Mouse (Mus musculus) layer of hippocampus, adult 9-10 months (tissue): ENCODE data around the gene Dtx2.
"Not testable (repeated sequence)": the region's sequence is repeated elsewhere in the genome, so short reads cannot be mapped to it uniquely, and the experiment has no call there.

Experiments used
- DNase-seq: peaks from one replicate; pipeline ENCODE4 v3.0.0; 2022; ENCODE audit warnings: low spot score

Gene Dtx2

DNA sequence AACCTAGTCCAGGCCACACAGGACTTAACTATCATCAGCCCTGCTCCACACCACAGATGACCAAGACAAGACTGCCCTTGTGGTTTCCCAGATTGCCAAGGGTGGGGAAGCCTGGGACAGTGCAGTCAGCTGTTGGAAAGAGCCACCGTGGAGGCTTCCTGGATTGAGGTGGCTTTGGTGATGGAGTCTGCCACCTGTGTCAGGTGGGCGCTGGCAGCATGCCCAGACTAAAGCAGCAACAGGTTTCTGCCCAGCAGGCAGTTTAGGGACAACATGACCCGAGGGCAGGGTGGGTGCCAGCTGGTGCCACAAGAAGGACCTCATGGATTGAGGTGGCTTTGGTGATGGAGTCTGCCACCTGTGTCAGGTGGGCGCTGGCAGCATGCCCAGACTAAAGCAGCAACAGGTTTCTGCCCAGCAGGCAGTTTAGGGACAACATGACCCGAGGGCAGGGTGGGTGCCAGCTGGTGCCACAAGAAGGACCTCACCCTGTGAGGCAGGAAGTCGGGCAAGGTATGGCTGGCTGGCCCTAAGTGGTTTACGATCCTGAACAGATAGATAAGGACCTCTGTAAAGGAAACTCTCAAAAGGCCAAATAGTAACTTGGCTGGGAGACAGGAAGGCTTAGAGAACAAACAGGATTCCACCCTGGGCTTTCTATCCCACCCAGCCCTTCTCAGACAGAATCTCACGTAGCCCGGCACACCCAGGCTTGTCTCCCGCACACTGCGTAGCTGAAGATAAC lies 72.0 kb downstream of the Dtx2 start:
- DNase-seq, result not testable (repeated sequence)

DNA sequence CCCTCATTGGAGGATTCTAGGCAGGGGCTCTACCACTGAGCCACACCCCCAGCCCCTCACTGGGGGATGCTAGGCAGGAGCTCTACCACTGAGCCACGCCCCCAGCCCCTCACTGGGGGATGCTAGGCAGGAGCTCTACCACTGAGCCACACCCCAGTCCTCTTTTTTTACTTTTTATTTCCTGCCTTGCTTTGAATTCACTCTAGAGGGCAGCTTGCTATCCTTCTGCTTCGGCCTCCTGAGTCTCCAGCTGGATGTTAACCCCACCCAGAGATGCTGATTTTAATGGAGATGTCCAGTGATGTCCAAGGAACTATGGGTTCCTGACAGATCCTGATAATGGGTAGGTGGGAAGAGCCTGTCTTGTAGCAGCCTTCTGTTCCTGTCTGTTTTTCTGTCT lies 74.8 kb downstream of the Dtx2 start:
- DNase-seq, result no peak

DNA sequence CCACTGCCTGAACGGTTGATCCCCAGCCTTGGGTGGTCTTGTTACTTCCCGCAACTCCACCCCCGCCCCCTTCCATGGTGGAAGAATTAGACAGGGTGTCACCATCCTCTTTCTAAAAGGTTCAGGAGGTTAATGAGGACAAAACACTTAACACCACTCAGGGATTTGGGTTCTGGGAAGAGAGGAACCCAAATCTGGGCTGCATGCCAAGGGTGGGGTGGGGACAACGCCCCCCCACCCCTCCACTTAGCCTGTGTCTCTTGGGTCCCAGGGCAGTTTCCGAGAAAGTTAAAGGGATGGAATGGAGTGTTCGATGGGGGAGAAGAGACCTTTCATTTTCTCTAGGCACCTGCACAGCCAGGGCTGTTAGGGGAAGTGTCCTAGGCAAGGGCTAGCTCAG lies 78.5 kb downstream of the Dtx2 start:
- no peak for DNase-seq

DNA sequence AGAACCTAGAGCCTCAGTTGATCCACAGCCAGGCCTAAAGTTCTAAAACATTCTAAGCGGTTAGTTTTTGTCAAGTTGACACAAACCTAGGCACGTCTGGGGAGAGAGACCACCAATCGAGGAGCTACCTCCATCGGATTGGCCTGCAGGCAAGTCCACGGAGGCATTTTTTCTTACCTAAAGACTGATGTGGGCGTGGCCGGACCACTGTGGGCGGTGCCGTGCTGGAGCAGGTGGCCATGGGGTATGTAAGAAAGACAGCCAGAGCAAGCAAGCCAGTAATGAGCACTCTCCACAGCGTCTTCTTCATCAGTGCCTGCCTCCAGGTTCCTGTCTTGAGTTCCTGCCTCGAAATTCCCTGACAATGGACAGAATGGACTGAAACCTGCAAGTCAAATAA lies 78.9 kb downstream of the Dtx2 start:
- no peak for DNase-seq

DNA sequence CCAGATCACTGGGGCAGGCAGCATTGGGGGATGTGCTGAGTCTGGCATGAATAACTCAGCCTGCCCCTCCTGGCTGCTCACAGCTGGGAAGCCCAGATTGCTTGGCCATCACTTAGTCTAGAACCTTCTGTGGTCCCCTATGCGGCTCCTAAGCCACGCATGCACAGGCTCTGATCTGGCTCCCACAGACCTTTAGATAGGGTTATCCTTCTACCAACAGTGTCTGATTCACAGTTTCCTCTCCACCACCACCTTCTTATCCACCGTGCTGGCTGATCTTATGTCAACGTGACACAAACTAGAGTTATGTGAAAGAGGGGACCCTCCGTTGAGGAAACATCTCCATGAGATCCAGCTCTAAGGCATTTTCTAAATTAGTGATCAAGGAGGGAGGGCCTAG lies 80.5 kb downstream of the Dtx2 start:
- no peak for DNase-seq

DNA sequence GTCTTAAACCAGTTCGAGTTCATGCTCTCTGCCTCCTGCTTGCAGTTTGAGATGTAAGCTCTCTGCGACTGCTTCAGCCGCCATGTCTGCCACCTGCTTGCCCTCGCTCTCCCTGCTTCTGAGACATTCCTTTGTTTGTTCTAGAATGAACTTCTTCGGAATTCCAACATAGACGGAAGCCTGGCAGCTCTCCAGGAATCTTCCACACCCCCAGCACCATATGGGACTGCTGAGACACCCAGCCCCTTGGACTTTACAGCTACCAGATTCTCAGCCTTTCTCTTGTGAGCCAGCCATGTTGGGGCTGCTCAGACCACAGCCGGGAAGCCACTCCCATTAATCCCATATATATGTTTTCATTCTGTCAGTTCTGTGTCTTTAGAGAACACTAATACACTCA lies 81.7 kb downstream of the Dtx2 start:
- DNase-seq, result no peak

DNA sequence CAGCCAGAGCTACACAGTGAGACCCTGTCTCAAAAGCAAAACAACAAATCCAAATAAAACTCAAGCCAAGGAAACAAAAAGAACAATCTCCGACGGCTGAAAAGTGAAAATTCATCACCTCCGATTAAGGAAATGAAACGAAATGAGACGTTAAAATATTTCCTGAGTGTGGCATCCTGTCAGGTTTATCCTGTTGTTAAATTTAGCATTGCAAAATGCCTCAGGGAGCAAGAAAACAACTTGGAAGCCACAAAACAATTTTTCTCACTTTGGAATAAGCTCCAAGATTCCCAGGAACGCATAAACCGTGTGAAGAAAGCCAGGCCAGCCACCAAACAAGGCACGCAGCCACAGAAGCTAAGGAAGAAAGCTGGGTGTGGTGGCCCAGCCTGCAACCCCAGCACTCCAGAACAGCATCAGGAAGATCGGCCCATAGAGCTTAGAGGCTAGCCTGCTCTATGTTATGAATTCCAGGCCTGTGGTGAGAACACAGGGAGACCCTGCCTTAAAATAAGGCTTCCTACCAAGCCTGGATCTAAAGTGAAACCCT lies 82.5 kb downstream of the Dtx2 start:
- DNase-seq, result no peak

DNA sequence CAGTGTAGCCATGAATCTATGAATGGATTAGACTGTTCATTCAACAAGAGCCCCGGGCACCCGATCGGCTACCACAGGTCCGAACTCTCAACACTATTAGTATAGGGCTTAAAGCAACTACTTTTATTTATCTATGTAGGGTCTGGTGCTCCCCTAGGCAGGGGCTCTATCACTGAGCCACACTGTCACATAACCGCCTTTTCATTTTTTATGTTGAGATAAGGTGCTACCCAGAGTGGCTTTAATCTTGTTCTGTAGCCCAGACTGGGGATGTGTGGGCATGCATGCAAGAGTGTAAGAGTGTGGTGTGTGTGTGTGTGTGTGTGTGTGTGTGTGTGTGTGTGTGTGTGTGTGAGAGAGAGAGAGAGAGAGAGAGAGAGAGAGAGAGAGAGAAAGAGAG lies 83.5 kb downstream of the Dtx2 start:
- no peak for DNase-seq

DNA sequence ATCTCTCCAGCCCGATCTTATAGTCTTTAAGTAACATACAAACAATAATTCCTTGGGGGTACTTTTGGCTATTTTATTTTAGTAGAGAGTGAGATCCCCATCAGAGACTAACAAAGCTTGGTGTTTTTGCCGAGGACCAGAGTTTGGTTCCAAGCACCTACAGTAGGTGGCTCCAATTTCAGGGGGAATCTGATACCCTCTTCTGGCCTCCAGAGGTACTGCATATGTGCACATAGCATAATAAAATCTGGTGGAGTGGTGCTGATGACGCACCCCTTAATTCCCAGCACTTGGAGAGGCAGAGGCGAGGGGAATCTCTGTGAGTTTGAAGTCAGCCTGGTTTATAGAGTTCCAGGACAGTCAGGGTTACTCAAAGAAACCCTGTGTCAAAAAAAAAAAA lies 87.7 kb downstream of the Dtx2 start:
- DNase-seq, result no peak
